Mouse (Mus musculus) inflammation-experienced regulatory T-cells, adult 16 weeks (primary cell): Measurements from ENCODE around the gene Krt84. TPM values are rescaled to one million over a fixed set of nuclear protein-coding genes. Genes with fewer than 3 reads are reported as not detected.

Experiments
- polyA plus RNA-seq: library from polyadenylated mRNA; unstranded; fragments of 100-300 nt; shearing (Covaris generic); gene quantifications from one replicate; pipeline ENCODE4 v1.2.1, GENCODE M21; 2017

The Krt84 gene
- polyA plus RNA-seq, result not detected

DNA sequence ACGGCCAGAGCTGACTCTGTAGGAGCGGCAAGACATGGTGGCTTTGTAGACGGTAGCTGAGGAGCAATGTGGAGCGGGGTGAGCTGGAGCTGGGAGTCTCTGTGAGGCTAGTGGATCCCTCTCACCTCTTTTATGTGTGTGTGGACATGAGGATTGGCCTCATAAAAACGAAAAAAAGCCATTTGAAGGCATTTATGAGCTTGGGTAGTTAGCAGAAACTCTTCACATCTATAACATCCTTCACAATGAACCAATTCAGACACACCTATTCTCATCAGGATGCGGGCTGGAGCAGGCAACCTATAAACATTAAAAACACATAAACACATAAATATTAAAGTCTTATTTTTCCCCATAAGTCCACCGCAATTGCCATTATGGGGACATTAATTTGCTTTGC is at the start of gene Krt84:
Gene Krt84, minus strand, starts transcription at position 101 of the 400 bp plus-strand sequence.

DNA sequence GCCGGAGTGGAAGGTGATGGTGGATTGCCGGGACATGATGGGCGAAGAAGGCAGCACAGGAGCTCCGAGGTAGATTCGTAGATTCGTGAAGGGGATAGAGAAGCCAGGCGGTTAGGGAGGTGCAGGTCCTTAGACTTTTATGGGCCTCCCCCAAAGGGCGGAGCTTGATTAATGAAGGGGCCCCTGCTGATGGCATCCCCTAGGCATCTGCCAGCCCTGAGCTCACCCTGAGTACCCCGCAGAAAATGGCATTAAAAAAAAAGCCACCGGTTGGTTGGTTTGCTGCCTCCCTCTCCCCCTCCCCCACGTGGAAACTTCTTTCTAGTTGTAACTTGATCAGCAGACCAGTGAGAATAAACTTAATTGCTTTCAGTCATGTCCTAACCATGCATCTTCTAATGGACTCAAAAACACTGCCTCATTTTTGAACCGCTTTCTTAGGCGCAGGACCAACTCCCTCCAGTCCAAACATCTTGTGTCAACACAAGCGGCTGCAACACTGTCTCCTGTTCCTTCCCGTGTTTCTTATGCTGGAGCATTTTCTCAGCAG is 41.3 kb upstream of the Krt84 start, which contains the start of gene Krt75:
Gene Krt75, minus strand, starts transcription at position 109 of the 550 bp plus-strand sequence.

DNA sequence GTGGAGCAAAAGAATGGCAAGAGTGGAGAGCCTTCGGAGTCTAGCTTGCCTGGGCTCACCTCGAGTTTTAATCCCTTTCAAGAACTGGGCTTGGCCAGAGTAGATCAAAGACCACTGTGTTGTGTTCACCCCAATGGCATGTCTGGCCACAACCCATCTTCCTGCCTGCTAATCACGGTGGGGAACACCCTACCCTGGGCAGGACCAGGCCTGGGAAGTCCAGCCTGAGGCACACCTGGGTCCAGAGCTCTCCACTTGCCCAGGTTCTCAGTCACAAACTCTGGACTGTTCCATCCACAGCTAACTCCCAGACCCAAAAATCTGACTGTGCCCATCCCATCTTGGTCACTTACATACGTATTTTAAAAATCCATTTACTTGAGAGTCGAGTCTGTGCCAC is 30.2 kb upstream of the Krt84 start, which contains the start of gene Krt90:
Gene Krt90, minus strand, starts transcription at position 101 of the 400 bp plus-strand sequence.

DNA sequence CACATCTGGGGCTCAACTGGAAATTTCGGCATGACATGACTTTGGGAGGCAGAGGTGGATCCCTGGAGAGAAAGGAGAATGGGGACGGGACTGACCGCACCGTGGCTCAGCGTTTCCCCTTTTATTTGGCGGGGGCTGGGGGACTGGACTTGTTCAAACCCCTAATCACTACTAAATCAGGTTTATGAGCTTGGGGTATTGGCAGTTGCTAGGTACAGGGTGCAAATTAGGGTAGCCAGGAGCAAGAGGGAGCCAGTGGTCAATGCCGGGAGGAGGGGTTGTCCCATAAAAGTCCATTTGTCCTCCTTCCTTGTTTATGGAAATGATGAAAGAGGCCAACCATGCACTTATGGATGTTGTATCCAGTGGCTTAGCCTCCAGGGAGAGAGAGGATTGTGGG is 17.9 kb upstream of the Krt84 start, which contains the start of gene Krt82:
Gene Krt82, minus strand, starts transcription at position 101 of the 400 bp plus-strand sequence.

DNA sequence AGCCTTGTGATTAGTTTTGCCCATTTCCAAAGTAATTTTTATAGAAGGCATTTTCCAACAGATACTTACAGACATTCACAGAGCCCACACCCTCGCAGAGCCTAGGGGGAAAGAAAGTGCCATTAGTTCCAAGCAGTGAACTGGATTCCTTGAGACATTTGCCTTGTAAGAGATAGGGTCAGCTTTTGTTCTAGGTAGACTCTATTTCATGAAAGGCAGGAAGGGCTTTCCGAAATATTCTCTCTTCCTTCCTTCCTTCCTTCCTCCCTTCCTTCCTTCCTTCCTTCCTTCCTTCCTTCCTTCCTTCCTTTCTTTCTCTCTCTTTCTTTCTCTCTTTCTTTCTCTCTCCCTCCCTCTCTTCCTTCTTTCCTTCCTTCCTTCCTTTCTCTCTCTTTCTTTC is 15.5 kb downstream of the Krt84 start, which contains the start of gene Gm49425:
Gene Gm49425, minus strand, starts transcription at position 101 of the 400 bp plus-strand sequence.

DNA sequence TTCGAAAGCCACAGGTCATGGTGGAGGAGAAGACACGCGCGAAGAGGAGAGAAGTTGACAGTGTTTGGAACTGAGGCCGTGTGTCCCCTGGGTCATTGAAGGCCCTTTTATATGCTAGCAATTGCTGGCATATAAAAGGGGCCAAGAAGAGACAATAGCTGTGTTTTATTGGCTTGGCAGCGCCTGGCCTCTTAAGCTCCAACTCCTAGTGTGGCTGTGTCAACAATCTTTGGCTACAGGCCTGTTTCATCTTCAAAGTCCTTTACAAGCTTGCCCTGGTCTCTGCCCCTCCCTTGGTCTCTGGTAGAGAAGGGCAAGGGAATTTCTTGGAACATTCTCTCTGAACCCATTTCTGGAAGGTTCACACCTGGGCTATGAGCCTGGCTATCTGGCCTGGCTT is 41.2 kb downstream of the Krt84 start, which contains the start of gene Krt83:
Gene Krt83, minus strand, starts transcription at position 82 of the 400 bp plus-strand sequence.

Other genes starting within 250 kb of the Krt84 start
- 81.6 TPM for gene Atg101, start 248.5 kb downstream of the Krt84 start, polyA plus RNA-seq
- 0.26 TPM for gene 6030408B16Rik, start 239.6 kb downstream of the Krt84 start, polyA plus RNA-seq
- gene Krt80, start 162.7 kb downstream of the Krt84 start, polyA plus RNA-seq, result 0.23 TPM
- gene Krt7, start 121.8 kb downstream of the Krt84 start, polyA plus RNA-seq, result not detected
- 0.66 TPM for gene Krt87, start 94.0 kb downstream of the Krt84 start, polyA plus RNA-seq
- gene Krt88, start 85.1 kb downstream of the Krt84 start, polyA plus RNA-seq, result not detected
- not detected for gene Krt81, start 69.1 kb downstream of the Krt84 start, polyA plus RNA-seq
- gene Krt86, start 59.3 kb downstream of the Krt84 start, polyA plus RNA-seq, result not detected
- gene Krt83, start 41.3 kb downstream of the Krt84 start, polyA plus RNA-seq, result 6.9 TPM
- gene Gm49425, start 15.6 kb downstream of the Krt84 start, polyA plus RNA-seq, result not detected
- not detected for gene Krt82, start 17.8 kb upstream of the Krt84 start, polyA plus RNA-seq
- gene Krt90, start 30.1 kb upstream of the Krt84 start, polyA plus RNA-seq, result not detected
- gene Krt75, start 41.1 kb upstream of the Krt84 start, polyA plus RNA-seq, result not detected
- not detected for gene Gm5414, start 95.4 kb upstream of the Krt84 start, polyA plus RNA-seq
- gene Gm5478, start 114.6 kb upstream of the Krt84 start, polyA plus RNA-seq, result not detected
- not detected for gene Krt6b, start 147.5 kb upstream of the Krt84 start, polyA plus RNA-seq
- not detected for gene Krt6a, start 161.5 kb upstream of the Krt84 start, polyA plus RNA-seq
- not detected for gene Krt5, start 180.1 kb upstream of the Krt84 start, polyA plus RNA-seq
- gene Krt71, start 210.3 kb upstream of the Krt84 start, polyA plus RNA-seq, result not detected